Mouse (Mus musculus): ENCODE results near the gene Osbpl3.

Gene Osbpl3

DNA sequence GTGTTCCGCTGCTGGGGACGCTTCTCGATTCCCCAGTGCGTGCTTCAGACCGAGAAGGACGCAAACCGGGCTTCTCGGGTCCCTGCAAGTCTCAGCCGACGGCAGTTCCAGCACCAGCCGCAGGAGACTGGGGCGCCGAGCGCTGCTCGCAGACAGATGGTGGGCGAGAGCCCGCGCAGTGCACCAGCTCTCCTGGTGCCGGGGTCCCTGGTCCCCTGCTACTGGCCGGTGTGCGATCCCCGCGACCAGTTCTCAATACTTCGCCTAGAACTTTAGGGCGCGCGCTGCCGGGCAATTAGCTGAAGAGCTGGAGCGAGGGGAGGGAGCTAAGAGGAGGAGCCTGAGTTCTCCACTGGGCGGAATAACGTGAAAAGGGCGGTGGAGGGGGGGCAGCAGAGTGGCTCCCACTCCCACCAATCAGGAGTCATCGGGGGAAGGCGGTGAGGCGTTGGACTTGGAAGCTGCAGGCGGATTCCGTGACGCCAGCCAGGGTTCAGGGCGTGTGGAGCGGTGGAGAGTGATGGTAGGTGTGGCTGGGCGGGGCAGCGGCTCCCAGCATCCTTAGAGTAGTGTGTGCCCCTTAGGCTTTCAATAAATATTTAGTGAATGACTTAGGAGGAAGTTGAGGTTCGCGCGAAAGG lies at the start of gene Osbpl3:
Osbpl3 (minus strand) TSS at position 373 of the 641 bp plus-strand sequence.
- DNase-seq (ENCODE audit: low read depth), result peak; percentile 97

DNA sequence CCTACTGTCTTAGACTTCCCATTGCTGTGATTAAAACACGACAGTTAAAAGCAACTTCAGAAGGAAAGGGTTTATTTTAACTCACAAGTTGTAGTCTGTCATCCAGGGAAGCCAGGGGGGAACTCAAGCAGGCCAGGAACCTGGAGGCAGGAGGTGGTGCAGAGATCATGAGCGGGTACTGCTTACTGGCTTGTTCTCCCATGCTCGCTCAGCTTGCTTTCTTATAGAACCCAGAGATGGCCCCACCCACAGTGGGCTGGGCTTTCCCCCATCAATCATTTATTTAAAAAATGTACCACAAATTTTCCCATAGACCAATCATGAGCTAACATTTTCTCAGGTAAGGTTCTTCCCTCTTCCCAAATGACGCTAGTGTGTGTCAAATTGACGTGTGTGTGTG lies 49.5 kb upstream of the Osbpl3 start:
- DNase-seq (ENCODE audit: low read depth), result no peak

DNA sequence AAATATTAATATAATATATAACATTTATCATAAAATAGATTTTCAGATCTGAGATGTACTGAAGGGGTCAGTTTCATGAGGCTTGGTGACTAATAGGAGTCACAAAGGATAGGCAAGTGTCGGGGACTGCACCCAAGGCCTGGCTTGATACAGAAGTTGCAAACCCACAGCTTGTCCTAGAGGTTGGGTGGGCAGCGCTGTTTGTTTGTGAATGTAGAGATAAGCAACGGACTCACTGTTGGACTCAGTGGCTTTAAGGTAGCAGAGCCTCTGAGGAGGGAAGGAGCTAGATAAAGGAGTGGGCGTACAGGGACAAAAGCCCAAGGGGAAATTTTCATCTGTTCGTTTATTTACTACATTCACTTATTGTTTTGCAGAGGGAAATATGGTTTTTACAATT lies 48.7 kb upstream of the Osbpl3 start:
- no peak for DNase-seq (ENCODE audit: low read depth)

DNA sequence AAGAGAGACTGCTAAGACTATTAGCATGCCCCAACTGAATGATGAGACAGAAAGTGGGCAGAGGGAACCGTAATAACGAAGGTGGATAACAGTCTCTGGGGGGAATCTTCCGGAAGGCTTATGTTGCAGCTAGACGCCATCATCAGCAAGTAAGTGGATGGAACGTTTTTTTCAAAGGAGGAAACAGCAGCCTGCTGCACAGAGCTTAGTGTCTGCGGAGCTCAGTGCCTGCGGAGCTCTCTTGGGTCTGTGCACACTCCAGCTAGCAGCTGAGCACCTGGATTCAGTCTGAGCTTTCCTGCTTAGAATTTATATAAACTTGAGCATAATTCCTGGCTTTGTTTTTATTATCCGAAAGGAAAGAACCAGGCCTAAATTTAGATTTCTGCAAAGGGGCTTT lies 47.8 kb upstream of the Osbpl3 start:
- no peak for DNase-seq (ENCODE audit: low read depth)

DNA sequence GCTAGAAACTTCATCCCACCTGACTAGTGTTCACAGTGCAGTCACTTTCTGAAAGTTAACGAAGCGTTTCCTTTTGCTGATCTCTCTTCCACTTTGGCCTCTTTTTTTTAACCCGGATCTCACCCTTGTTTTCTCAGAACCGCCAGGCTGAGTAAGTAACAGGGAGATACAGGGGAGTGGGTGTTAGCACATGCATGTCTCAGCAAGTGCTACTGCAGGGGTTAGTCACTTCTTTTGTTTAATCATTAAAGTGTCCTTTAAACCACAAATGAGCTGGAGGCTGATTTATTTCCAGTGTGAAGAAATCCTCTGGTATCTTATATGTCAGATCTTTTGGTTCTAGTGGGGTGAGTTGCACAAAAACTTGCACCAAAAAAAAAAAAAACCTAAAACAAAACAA lies 47.0 kb upstream of the Osbpl3 start:
- no peak for DNase-seq (ENCODE audit: low read depth)

DNA sequence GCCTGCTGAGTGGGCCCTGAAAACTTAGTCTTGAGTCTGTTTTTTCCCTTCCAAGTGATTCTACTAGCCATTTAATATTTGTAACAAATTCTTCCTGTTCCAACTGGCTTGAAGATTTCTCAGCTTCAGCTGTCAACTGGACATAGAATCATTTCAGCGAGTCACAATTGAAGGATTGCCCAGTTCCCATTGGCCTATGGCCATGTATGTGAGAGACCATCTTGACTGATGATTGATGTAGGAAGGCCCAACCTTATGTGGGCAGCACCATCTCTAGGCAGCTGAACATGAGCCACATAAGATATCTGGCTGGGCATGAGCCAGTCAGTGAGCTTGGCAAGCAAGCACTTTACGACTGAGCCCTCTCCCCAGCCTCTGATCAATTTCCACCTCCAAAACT lies 42.3 kb upstream of the Osbpl3 start:
- peak; percentile 92 for DNase-seq (ENCODE audit: low read depth)

DNA sequence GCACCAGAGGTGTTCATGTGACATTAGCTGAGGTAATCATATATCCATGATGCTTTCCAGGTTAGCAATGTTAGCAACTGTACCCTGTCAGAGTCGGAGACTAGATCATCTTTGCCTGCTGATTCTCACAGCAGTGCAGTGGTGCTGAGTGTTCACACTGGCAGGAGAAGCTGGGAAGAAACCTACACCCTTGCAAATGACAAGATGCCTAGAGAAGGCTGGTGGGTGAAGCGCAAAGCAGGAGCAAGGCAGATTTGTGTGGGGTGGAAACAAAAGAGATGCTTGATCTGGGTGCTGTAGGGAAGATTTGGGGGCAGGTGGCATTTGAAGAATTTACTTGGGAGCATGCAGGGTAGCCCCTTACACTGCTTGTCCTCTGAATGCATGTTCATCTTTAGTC lies 34.5 kb upstream of the Osbpl3 start:
- no peak for DNase-seq (ENCODE audit: low read depth)

DNA sequence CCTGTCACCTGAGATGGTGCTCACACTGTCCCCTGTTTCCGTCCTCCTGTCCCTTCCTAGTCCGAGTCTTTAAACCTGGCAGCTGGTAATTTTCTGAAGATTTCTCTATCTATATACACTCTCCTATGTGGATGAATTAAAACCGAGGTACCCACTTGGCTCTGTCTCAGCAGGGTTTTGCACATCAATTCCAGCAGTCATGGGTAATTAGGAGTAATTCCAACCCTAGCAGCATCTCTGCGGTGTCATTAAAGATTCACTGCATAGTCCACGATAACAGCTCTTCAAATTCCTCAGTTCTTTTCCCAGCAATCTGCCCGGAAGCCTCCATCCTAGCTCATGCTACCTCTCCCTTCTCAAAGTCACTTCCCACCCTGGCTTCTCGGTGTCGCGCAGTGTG lies 33.4 kb upstream of the Osbpl3 start:
- DNase-seq (ENCODE audit: low read depth), result no peak

DNA sequence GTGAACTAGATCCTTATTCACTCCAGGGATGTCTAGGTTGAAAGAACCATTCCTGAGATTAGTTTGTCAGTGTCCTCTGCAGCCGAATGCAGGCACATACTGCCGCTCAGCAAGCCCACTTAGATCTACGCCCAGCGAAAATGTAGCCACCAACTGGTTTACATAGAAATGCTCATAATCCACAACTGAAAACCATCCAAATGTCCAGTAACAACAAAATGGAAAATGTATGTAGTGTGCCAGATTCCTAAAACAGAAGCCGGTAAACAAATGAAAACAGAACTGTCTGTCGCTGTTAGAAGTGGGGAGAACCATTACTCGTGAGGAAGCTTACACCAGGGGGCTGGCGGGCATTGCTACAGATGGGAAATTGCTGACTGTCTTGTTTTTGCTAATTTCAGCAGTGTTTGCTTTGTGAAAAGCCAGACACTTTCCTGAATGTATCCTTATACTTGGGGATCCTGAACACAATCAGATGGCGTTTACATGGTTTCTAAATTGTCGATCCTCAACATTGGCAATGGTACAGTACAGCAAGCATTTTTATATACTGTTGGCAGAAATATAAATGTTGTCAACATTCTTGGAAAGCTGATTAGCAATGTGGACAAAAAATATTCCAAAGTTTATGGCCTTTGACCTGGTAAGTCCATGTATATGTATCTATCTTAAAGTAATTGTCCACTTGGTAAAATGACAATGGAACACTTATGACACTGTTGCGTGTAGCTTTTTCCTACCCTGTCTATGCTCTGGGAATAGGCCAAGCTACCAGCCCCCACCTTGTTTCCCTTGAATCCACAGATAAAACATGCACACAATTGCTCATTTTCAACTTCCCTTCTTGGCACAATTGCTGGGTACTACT lies 30.3 kb upstream of the Osbpl3 start:
- DNase-seq (ENCODE audit: low read depth), result no peak

DNA sequence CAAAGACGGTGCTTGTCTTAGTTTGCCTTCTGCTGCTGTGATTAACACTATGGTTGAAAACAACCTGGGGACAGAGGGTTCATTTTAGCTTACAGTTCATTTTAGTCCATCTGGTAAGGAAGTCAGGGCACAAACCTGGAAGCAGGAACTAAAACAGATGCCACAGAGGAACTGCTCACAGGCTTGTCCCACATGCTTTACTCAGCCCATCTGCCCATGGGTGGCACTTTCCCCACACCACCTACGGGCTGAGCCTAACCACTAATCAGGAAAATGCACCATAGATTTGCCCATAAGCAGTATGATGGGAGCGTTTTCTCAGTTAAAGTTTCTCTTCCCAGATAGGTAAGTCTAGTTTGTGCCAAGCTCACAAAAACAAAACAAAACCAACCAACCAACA lies 27.4 kb upstream of the Osbpl3 start:
- no peak for DNase-seq (ENCODE audit: low read depth)

DNA sequence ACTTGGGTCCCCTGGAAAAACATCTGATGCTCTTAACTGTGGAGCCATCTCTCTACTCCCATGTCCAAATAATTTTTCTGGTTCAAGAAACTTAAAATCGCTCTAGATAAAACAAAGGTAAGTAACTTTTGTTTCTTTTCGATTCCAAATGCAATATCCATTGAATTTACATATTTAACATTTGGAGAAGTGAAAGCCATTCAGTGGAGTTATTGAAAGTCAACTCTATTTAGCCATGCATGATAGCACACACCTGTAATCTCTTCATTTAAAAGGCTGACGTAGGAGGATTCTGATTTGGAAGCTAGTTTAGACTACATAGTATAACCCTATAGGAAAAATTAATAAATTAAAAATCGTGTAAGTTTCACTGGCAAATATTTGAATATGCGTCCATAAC lies 25.5 kb upstream of the Osbpl3 start:
- DNase-seq (ENCODE audit: low read depth), result no peak

DNA sequence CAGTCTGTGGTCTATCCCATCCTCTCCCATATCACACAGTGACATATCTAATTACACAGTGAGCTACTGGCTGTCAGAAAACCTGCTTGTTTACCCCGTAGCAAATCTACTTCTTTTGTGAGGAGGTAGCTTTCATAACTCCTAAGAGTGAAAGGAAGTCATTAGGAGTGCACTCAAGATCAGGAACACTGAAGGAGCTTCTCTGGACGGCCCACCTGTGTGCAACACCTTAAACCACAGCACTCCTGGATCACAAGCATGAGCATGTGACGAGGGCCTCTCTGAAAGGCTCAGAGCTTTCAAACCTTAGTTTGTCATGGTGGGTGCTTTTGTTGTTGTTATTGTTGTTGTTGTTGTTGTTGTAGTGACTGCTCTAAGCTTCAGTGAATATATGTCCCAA lies 10.4 kb upstream of the Osbpl3 start:
- DNase-seq (ENCODE audit: low read depth), result no peak

DNA sequence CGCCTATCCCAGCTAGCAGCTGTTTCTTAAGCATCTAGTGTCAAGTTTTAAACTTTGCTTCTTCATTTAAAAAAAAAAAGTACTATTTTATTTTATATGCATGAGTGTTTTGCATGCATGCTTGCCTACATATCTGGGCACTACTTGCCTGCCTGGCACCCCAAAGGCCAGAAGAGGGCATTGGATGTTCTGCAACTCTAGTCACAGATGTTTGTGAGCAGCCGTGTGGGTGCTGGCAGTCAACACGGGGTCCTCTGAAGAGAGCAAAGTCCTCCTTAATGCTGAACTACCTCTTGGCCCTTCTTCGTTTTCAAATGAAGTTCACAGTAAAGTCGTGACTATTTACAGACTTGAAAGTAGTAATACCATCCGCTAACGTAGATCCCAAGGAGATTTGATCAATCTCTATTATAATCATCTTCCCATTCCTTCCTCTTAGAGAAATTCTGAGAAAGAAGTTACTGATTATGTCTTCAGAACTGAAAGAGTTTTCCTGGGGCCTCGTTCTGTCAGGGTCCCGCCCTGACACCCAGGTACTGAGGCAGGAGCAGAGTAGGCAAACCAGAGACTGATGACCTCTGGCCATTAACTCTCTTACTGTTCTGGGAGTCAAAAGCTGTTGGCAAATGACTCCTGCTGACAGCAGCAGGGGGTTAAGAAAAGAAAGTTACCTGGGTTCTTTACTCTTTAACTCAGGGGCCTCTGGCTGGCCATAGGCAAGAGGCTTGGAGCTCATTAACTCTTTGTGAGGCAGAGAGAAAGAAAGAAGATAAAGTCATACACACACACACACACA lies 8.9 kb upstream of the Osbpl3 start:
- DNase-seq (ENCODE audit: low read depth), result no peak

DNA sequence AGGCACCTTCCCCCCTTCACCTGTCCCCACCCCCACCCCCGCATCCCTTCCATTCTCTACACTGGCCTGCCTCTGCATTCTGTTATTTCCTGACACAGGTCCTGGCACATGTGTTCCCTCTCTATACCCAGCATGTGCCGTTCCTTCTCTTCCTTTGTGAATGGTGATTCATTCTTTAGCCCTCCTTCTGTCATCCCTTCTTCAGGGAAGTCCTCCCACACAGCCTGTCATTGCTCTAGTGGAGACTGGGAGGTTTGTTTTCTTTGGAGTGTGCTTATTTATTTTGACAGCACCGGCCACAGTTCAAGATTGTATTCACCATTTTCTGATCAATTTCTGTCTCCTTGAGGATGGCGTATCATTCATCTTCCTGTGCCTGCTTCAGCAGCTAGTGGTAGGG lies 6.0 kb upstream of the Osbpl3 start:
- peak; percentile 60 for DNase-seq (ENCODE audit: low read depth)

DNA sequence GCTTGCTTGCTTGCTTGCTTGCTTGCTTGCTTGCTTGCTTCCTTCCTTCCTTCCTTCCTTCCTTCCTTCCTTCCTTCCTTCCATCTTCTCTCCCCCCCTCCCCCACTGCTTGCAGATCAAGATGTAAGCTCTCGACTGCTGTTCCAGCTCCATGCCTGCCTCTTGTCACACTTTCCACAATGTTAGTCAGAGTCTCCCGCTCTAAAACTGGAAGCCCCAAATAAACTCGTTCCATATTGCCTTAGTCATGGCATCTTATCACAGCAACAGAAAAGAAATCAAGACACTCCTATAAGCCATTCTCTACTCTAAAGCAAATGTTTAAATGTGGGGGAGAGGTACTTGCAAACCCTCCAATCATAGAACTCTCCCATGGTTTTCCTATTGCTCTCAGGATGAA lies 5.6 kb upstream of the Osbpl3 start:
- DNase-seq (ENCODE audit: low read depth), result peak; percentile 51

DNA sequence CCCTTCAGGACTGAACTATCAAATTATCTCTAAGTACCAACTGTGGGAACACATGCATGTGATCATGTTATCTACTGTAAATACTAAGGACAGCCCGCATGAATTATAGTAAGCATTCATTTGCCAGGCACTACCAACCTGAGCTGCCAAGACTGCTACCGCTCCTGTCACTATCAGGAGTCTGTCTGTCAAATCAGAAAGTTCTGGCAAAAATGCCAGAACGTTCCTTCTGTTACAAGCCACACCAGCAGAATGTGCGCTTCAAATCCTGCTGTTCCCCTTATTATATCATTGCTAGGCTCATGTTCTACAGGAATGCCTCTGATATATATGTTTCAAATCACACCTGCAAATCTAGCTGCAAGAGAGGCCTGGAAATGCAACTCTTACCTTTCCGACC lies 4.6 kb upstream of the Osbpl3 start:
- DNase-seq (ENCODE audit: low read depth), result no peak

DNA sequence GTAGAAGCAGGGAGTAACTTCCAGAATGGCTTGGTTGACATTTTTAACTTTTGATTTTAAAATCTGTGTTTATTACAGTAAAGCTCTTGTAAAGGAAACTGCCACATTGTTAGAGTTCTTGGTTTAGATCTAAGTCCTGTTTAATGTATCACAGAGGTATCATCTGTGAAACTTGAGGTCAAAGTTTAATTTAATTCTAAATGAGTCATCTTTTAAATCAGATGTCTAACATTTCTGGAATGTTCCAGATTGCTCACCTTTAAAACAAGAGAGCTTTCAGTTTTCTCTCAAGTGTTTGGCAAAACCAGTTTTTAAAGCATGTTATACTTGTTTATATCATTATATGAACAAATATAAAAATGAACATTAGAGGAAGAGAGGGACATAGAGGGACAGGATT lies 4.2 kb upstream of the Osbpl3 start:
- no peak for DNase-seq (ENCODE audit: low read depth)

DNA sequence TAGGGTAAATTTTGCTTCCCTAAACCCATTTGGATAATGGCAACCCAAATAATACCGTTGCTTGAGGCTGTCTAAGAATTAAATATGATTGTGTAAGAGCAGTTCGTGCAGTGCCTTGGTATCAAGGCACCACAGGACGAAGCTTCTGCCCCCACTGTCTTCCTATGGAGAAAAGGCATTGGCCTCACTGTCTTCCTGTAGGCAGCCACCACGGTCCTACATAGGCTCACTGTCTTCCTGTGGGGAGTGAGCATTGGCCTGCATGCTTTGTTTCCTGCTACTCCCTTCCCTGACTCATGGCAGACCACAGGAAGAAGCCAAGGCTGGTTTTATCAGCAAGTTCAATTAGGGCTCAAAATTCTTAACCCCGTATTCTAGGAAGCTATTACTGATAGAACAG lies 3.3 kb upstream of the Osbpl3 start:
- DNase-seq (ENCODE audit: low read depth), result no peak

DNA sequence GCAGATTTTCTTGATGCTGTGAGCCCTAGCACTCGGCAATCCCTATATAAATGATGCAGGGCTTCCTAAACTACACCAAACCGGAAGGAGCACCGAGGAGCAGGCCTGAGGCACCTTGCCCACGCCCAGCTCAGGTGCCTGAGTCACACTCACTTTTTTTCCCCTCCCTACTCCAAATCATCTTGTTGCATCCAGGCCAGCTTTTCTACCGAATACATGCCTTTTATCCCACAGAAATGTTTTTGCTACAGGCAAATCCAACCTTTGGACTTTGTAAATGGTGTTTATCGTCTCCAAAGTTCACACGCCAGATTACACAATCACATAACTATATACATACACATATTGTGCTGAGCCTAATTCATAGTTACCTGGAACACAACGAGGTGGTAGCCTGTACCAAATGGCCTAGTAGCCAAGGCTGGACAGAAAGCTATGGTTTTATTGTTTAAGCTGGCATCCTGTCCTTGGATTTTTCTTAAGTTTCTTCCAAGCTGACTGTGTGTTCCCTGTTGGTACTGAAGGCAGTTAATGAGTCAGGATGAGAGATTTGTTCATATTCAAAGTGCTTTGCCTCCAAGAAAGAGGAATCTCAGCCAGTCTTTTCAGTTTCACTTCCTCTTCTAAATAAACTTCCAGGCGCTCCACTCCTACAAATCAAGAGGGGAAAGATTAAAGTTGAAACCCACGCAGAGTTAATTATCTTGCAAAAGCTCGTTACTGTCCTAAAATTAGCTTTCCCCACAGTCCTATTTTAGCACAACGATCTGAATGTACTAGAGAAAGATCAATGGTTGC lies 1.7 kb upstream of the Osbpl3 start:
- DNase-seq (ENCODE audit: low read depth), result no peak

DNA sequence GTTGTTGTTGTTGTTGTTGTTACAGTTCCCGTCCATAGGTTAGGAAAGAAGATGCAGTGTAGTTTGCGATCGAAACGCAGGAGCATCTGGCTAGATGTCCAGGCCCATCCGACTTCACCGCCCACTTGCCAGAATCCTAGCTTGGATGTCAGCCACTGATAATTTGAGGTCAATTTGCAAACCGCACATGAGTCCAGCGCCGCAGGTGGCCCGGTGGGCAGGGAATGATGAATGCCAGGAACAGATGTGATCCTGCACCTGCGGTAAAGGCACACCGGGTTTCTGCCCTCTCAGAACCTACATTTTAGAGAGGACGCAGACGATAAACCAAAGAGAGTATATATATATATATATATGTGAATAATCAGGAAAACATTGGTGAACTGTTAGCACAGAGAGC lies 705 bp upstream of the Osbpl3 start:
- DNase-seq (ENCODE audit: low read depth), result no peak

DNA sequence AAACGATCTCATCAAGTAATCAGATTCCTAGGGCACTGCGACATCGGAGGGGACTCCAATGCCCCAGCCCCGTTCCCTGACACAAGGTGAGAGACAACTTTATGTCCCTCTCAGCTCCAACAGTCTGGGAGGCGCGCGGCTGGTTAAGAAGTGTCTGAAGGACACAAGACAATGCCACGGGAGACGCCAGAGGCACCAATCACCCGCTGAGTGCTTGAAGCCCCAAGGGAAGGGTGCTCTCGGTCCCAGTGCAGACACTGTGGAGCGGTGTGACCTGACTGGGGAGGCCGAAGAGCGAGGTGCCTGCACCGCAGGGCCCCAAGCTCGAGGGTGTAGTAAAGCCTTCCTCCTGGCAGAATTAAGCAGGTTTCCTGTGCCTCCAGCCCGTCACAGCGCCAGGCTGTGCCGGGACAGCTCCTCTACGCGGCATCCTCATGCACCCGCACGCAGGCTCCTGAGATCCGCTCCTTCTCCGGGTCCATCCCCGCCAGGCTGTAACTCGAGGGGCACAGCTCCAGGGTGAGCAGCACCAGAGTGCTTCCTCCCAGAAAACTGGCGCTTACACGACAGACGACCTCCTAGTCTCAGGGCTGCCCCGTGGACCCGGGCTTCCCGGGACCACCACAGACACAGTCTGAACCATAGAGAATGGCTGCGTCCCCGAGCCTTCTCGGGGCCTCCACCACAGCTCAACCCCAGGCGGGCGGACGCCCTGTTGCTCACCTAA lies 736 bp downstream of the Osbpl3 start:
- DNase-seq (ENCODE audit: low read depth), result peak; percentile 77

Data from NIH3T3 (cell line).